Mouse (Mus musculus): ENCODE data around the gene Slfn9. TPM values are rescaled to one million over a fixed set of nuclear protein-coding genes. Genes with fewer than 3 reads are reported as not detected.

The Slfn9 gene
- polyA plus RNA-seq, 1 experiment, result 0.22 TPM

DNA sequence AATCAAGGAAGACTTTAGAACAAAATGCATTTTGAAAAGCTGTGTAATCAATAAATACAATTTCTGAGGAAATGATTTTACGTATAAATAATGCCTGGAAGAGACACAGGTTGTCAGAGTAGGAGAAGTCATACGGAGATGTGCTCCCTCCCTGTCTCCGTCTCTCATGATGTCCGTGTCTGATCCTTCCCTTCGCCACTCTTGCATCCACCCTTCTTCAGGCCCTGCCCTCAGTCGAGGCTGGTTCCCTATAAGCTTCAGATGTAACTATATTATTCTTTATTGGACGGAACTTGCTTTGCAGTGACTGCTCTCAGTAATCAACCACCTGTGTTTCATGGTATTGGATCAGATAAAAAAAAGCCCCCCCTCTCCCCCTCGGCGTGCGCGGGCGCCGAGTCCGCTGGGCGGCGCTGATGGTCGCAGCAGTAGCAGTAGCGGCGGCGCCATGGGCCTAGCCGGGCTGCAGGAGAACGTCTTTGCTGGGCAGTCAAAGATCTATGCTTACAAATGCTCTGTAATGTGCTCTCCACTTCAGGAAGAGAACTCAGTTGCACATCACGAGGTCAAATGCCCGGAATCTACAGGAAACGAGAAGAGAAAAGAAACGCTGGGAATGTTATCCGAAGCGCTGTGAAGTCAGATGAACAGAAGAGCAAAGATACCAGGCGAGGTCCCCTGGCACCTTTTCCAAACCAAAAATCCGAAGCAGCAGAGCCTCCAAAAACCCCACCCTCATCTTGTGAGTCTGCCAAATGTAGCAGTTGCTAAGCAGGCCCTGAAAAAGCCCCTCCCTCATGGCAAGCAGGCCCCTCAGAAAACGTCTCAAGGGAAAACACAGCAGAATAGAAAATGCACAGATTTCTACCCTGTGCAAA, 20.7 kb downstream of the Slfn9 start:
- H3K36me3 ChIP-seq (ENCODE audit: control insufficient read depth, insufficient read depth), result no peaks in the 10 kb centered on the region
- no peak overlapping the region for H3K4me3 ChIP-seq
- H3K4me2 ChIP-seq (ENCODE audit: low read depth), result no peak overlapping the region
- TF ChIP-seq POLR2A (IDR thresholded peaks at IDR 0.05; ENCODE audit: insufficient read length, low read depth) (no peak), MYOD1 (IDR thresholded peaks at IDR 0.05; ENCODE audit: control insufficient read depth in 1 of 3, insufficient read length in 2 of 3, low read depth in 2 of 3) (no peak), USF1 (IDR thresholded peaks at IDR 0.05; ENCODE audit: low read depth) (no peak), SRF (IDR thresholded peaks at IDR 0.05; ENCODE audit: control insufficient read depth, insufficient read length, low read depth) (no peak), TCF12 (IDR thresholded peaks at IDR 0.05; ENCODE audit: insufficient read depth, poor library complexity, severe bottlenecking) (no peak), E2F4 (IDR thresholded peaks at IDR 0.05; ENCODE audit: insufficient read depth) (no peak), MYOG (IDR thresholded peaks at IDR 0.05; ENCODE audit: control insufficient read depth in 1 of 3, insufficient read depth in 1 of 3, insufficient read length in 2 of 3, low read depth in 2 of 3) (no peak), TCF3 (IDR thresholded peaks at IDR 0.05; ENCODE audit: insufficient read length, low read depth) (no peak), REST (IDR thresholded peaks at IDR 0.05; ENCODE audit: insufficient read depth, insufficient read length) (no peak)
- no peak overlapping the region for H3ac ChIP-seq (ENCODE audit: control insufficient read depth, insufficient read length)
- no peaks in the 10 kb centered on the region for H3K79me2 ChIP-seq (ENCODE audit: control insufficient read depth, insufficient read depth)
- no peaks in the 10 kb centered on the region for H3K27me3 ChIP-seq (ENCODE audit: control insufficient read depth, insufficient read depth, insufficient read length)

DNA sequence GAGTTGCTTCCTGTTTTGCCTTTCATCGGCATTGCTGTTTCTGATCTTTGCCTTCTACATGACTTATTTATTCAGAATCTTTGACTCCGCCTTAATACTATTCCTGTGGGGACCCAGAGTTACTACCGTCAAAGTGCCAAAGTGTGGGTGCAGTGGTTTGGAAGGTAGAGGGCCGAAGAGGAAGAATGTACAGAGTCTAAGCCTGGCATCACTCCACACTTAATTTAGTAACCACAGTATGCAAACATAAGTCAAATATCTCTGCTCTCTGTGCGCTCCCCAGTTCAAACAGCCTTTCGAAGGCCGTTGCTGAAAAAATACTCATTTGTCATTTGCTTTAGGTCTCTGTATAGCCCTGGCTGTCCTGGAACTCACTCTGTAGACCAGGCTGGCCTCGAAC, 29.4 kb downstream of the Slfn9 start:
- H3K79me2 ChIP-seq (ENCODE audit: control insufficient read depth, insufficient read depth), result no peaks in the 10 kb centered on the region
- no peak overlapping the region for H3ac ChIP-seq (ENCODE audit: control insufficient read depth, insufficient read length)
- H3K27me3 ChIP-seq (ENCODE audit: control insufficient read depth, insufficient read depth, insufficient read length), result no peaks in the 10 kb centered on the region
- no peak overlapping the region for H3K4me2 ChIP-seq (ENCODE audit: low read depth)
- no peaks in the 10 kb centered on the region for H3K36me3 ChIP-seq (ENCODE audit: control insufficient read depth, insufficient read depth)
- TF ChIP-seq POLR2A (IDR thresholded peaks at IDR 0.05; ENCODE audit: insufficient read length, low read depth) (no peak), MAX (IDR thresholded peaks at IDR 0.05; ENCODE audit: low read depth) (no peak), POLR2AphosphoS2 (IDR thresholded peaks at IDR 0.05; ENCODE audit: insufficient read length, low read depth) (no peak), TCF3 (IDR thresholded peaks at IDR 0.05; ENCODE audit: insufficient read length, low read depth) (no peak), CEBPB (IDR thresholded peaks at IDR 0.05; ENCODE audit: insufficient read depth, poor library complexity, severe bottlenecking) (no peak), USF1 (IDR thresholded peaks at IDR 0.05; ENCODE audit: low read depth) (no peak), MYOG (IDR thresholded peaks at IDR 0.05; ENCODE audit: control insufficient read depth in 1 of 3, insufficient read depth in 1 of 3, insufficient read length in 2 of 3, low read depth in 2 of 3) (no peak), E2F4 (IDR thresholded peaks at IDR 0.05; ENCODE audit: insufficient read depth) (no peak), SRF (IDR thresholded peaks at IDR 0.05; ENCODE audit: control insufficient read depth, insufficient read length, low read depth) (no peak), MYOD1 (IDR thresholded peaks at IDR 0.05; ENCODE audit: control insufficient read depth in 1 of 3, insufficient read length in 2 of 3, low read depth in 2 of 3) (no peak), TCF12 (IDR thresholded peaks at IDR 0.05; ENCODE audit: insufficient read depth, poor library complexity, severe bottlenecking) (no peak), REST (IDR thresholded peaks at IDR 0.05; ENCODE audit: insufficient read depth, insufficient read length) (no peak)
- H3K4me3 ChIP-seq, result no peak overlapping the region

DNA sequence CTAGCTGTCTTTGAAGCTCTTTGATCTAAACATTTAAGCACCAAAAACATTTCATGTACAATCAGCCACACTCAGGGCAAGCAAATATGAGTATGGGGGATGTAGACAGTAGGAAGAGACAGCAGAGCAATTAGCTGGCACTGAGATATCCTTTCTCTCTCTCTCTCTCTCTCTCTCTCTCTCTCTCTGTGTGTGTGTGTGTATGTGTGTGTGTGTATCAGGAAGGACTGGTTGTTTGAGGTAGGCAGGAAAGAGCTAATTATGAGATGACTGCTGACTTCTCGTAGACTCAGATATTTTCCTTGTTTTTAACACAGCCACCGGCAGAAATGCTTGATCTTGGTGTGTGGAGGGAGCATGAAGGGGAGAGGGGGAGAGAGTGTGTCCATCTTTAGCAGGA, 29.9 kb downstream of the Slfn9 start:
- Histone ChIP-seq H3K27me3 (ENCODE audit: control insufficient read depth, insufficient read depth, insufficient read length) (no peaks in the 10 kb centered on the region), H3K79me2 (ENCODE audit: control insufficient read depth, insufficient read depth) (no peaks in the 10 kb centered on the region), H3K4me2 (ENCODE audit: low read depth) (no peak overlapping the region), H3K36me3 (ENCODE audit: control insufficient read depth, insufficient read depth) (no peaks in the 10 kb centered on the region), H3ac (ENCODE audit: control insufficient read depth, insufficient read length) (no peak overlapping the region), H3K4me3 (no peak overlapping the region)
- no peak for TF ChIP-seq MYOG (IDR thresholded peaks at IDR 0.05; ENCODE audit: control insufficient read depth in 1 of 3, insufficient read depth in 1 of 3, insufficient read length in 2 of 3, low read depth in 2 of 3)
- TF ChIP-seq E2F4 (IDR thresholded peaks at IDR 0.05; ENCODE audit: insufficient read depth), result no peak
- no peak for TF ChIP-seq TCF3 (IDR thresholded peaks at IDR 0.05; ENCODE audit: insufficient read length, low read depth)
- TF ChIP-seq CEBPB (IDR thresholded peaks at IDR 0.05; ENCODE audit: insufficient read depth, poor library complexity, severe bottlenecking), result no peak
- TF ChIP-seq TCF12 (IDR thresholded peaks at IDR 0.05; ENCODE audit: insufficient read depth, poor library complexity, severe bottlenecking), result no peak
- TF ChIP-seq MYOD1 (IDR thresholded peaks at IDR 0.05; ENCODE audit: control insufficient read depth in 1 of 3, insufficient read length in 2 of 3, low read depth in 2 of 3), result no peak
- no peak for TF ChIP-seq USF1 (IDR thresholded peaks at IDR 0.05; ENCODE audit: low read depth)
- no peak for TF ChIP-seq POLR2AphosphoS2 (IDR thresholded peaks at IDR 0.05; ENCODE audit: insufficient read length, low read depth)
- no peak for TF ChIP-seq POLR2A (IDR thresholded peaks at IDR 0.05; ENCODE audit: insufficient read length, low read depth)
- TF ChIP-seq SRF (IDR thresholded peaks at IDR 0.05; ENCODE audit: control insufficient read depth, insufficient read length, low read depth), result no peak
- TF ChIP-seq REST (IDR thresholded peaks at IDR 0.05; ENCODE audit: insufficient read depth, insufficient read length), result no peak
- TF ChIP-seq MAX (IDR thresholded peaks at IDR 0.05; ENCODE audit: low read depth), result no peak

DNA sequence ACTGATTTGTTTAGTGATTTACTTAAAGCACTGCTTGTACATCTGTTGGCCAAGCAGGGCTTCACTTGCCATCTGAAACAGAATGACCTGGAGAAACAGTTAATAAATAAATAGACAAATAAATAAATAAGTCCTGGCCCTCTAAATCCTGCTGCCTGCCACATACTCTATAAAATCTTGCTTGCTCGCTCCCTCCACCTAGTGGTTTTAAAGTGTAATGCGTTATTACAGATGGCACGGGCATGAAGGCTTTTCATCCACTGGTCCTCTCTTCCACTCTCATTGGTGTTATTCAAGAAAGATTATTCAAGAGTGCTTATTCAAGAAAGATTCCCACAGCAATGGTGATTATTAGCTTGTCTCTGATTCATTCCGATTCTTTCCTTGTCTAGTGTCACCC, 32.0 kb downstream of the Slfn9 start:
- TF ChIP-seq POLR2A (IDR thresholded peaks at IDR 0.05; ENCODE audit: insufficient read length, low read depth), result no peak
- TF ChIP-seq SRF (IDR thresholded peaks at IDR 0.05; ENCODE audit: control insufficient read depth, insufficient read length, low read depth), result no peak
- TF ChIP-seq E2F4 (IDR thresholded peaks at IDR 0.05; ENCODE audit: insufficient read depth), result no peak
- TF ChIP-seq MYOD1 (IDR thresholded peaks at IDR 0.05; ENCODE audit: control insufficient read depth in 1 of 3, insufficient read length in 2 of 3, low read depth in 2 of 3), result no peak
- no peak for TF ChIP-seq CEBPB (IDR thresholded peaks at IDR 0.05; ENCODE audit: insufficient read depth, poor library complexity, severe bottlenecking)
- TF ChIP-seq TCF12 (IDR thresholded peaks at IDR 0.05; ENCODE audit: insufficient read depth, poor library complexity, severe bottlenecking), result no peak
- TF ChIP-seq USF1 (IDR thresholded peaks at IDR 0.05; ENCODE audit: low read depth), result no peak
- no peak for TF ChIP-seq POLR2AphosphoS2 (IDR thresholded peaks at IDR 0.05; ENCODE audit: insufficient read length, low read depth)
- no peak for TF ChIP-seq MYOG (IDR thresholded peaks at IDR 0.05; ENCODE audit: control insufficient read depth in 1 of 3, insufficient read depth in 1 of 3, insufficient read length in 2 of 3, low read depth in 2 of 3)
- no peak for TF ChIP-seq MAX (IDR thresholded peaks at IDR 0.05; ENCODE audit: low read depth)
- no peak for TF ChIP-seq TCF3 (IDR thresholded peaks at IDR 0.05; ENCODE audit: insufficient read length, low read depth)
- no peak for TF ChIP-seq REST (IDR thresholded peaks at IDR 0.05; ENCODE audit: insufficient read depth, insufficient read length)
- Histone ChIP-seq H3ac (ENCODE audit: control insufficient read depth, insufficient read length) (no peak overlapping the region), H3K36me3 (ENCODE audit: control insufficient read depth, insufficient read depth) (no peaks in the 10 kb centered on the region), H3K27me3 (ENCODE audit: control insufficient read depth, insufficient read depth, insufficient read length) (no peaks in the 10 kb centered on the region), H3K4me2 (ENCODE audit: low read depth) (no peak overlapping the region), H3K4me3 (no peak overlapping the region), H3K79me2 (ENCODE audit: control insufficient read depth, insufficient read depth) (no peaks in the 10 kb centered on the region)
